In genomic region chr16:88289421-88290081, GRCm38 (mm10) we compare ENCODE assay signal across 9 mouse cellular contexts. TPM values are rescaled to one million over a fixed set of nuclear protein-coding genes. Genes with fewer than 3 reads are reported as not detected.
A peak's percentile ranks its signal among the peaks of the same experiment; 100 is the strongest.
DNase-seq lines count a peak whose midpoint lies in the region; ATAC-seq and TF ChIP-seq lines count a peak whose summit lies in the region.
"Had no signal": no experiment of that assay in that cellular context is flagged by ENCODE, and none has a peak within 500 bp of the region (broad histone marks: within the 10 kb centered on the region; RNA-seq: fewer than 3 reads in every experiment).

No protein-coding gene starts in this region.

- in situ Hi-C loops in ES-E14 (cut with MboI; ENCODE audit: low sequenced_read_pairs in 2 of 2, unreplicated experiment in 2 of 2): no loop called here

- H3K9ac ChIP-seq in heart, embryonic 14.5 days (ENCODE audit: low read length): no peak overlapping the region; the same call in 1 of the 2 replicates
- no peak overlapping the region for H3K9ac ChIP-seq in ES-E14 (ENCODE audit: insufficient read depth, low read depth, low read length, poor library complexity, severe bottlenecking)
- peak overlapping the region; percentile 59 for H3K9ac ChIP-seq in forebrain, embryonic 11.5 days (ENCODE audit: low read length)
- H3K9ac ChIP-seq in limb, embryonic 14.5 days (ENCODE audit: low read depth, low read length, severe bottlenecking): peak overlapping the region; percentile 5; the same call in 1 of the 2 replicates

- H3K4me2 ChIP-seq in heart, embryonic 14.5 days (ENCODE audit: low read length): peak overlapping the region; percentile 76
- peak overlapping the region; percentile 93 for H3K4me2 ChIP-seq in forebrain, embryonic 11.5 days (ENCODE audit: low read depth, low read length, severe bottlenecking)
- H3K4me2 ChIP-seq in limb, embryonic 14.5 days (replicated peaks; ENCODE audit: low read depth, low read length, severe bottlenecking): peak overlapping the region; percentile 85

- peaks cover 4 to 12% of the 10 kb centered on the region in 2 experiments; a peak in 3 of 4 replicates for H3K4me1 ChIP-seq in heart, embryonic 14.5 days (ENCODE audit: control insufficient read depth in 2 of 2, insufficient read depth in 2 of 2, low read length in 2 of 2)
- H3K4me1 ChIP-seq in ES-E14 (ENCODE audit: control insufficient read depth in 2 of 2, insufficient read depth in 2 of 2, low read length in 2 of 2, poor library complexity in 1 of 2): no peaks in the 10 kb centered on the region
- 0 out of 2 replicates have a peak, but pooled peaks cover 4% of the 10 kb centered on the region for H3K4me1 ChIP-seq in forebrain, embryonic 11.5 days (replicated peaks; ENCODE audit: control insufficient read depth, insufficient read depth, low read length)
- H3K4me1 ChIP-seq in limb, embryonic 14.5 days (ENCODE audit: control insufficient read depth, insufficient read depth, low read length): 0 out of 2 replicates have a peak, but pooled peaks cover 6% of the 10 kb centered on the region

- no peak overlapping the region for H3K27ac ChIP-seq in heart, embryonic 14.5 days (replicated peaks in 1 of 2; ENCODE audit: control insufficient read depth in 1 of 2, insufficient read depth in 1 of 2, low read depth in 2 of 2, low read length in 2 of 2)
- H3K27ac ChIP-seq in ES-E14 (ENCODE audit: insufficient read depth, low read depth, low read length, poor library complexity, severe bottlenecking): no peak overlapping the region
- H3K27ac ChIP-seq in forebrain, embryonic 11.5 days (ENCODE audit: low read depth, low read length): no peak overlapping the region
- H3K27ac ChIP-seq in limb, embryonic 14.5 days (replicated peaks; ENCODE audit: low read depth, low read length): no peak overlapping the region

- peak overlapping the region; percentile 40 to 46 for H3K4me3 ChIP-seq in heart, embryonic 14.5 days (ENCODE audit: control insufficient read depth in 1 of 2, insufficient read depth in 1 of 2, low read depth in 1 of 2, low read length in 2 of 2)
- H3K4me3 ChIP-seq in ES-E14 (ENCODE audit: insufficient read depth in 1 of 2, low read depth in 1 of 2, low read length in 2 of 2, poor library complexity in 1 of 2, severe bottlenecking in 1 of 2): peak overlapping the region; percentile 50 to 61
- peak overlapping the region; percentile 48 for H3K4me3 ChIP-seq in forebrain, embryonic 11.5 days (ENCODE audit: low read depth, low read length)
- peak overlapping the region; percentile 43 for H3K4me3 ChIP-seq in limb, embryonic 14.5 days (replicated peaks; ENCODE audit: low read length)

- no peak for ATAC-seq in heart, embryonic 14.5 days (ENCODE audit: insufficient number of reproducible peaks, insufficient read depth, low FRiP score, low read depth)
- peak; percentile 76 for ATAC-seq in forebrain, embryonic 11.5 days (replicated peaks; ENCODE audit: low FRiP score)
- ATAC-seq in limb, embryonic 14.5 days (ENCODE audit: low FRiP score, low read depth): peak; percentile 41; the same call in 1 of the 2 replicates

- H3K27me3 ChIP-seq in heart, embryonic 14.5 days (ENCODE audit: control insufficient read depth, insufficient read depth, low read length): peaks cover 46% of the 10 kb centered on the region
- peaks cover 10% of the 10 kb centered on the region; the same call in 1 of the 2 replicates for H3K27me3 ChIP-seq in forebrain, embryonic 11.5 days (ENCODE audit: control insufficient read depth, insufficient read depth, low read length)
- peaks cover 20% of the 10 kb centered on the region for H3K27me3 ChIP-seq in limb, embryonic 14.5 days (ENCODE audit: control insufficient read depth, insufficient read depth, low read length)

- H3K36me3 ChIP-seq in heart, embryonic 14.5 days (ENCODE audit: control insufficient read depth, insufficient read depth, low read length): no peaks in the 10 kb centered on the region
- H3K36me3 ChIP-seq in ES-E14 (ENCODE audit: control insufficient read depth, insufficient read depth, low read length, poor library complexity, severe bottlenecking): no peaks in the 10 kb centered on the region
- no peaks in the 10 kb centered on the region for H3K36me3 ChIP-seq in forebrain, embryonic 11.5 days (ENCODE audit: control insufficient read depth, insufficient read depth, low read length)
- H3K36me3 ChIP-seq in limb, embryonic 14.5 days (ENCODE audit: control insufficient read depth, insufficient read depth, low read length): no peaks in the 10 kb centered on the region
- H3K36me3 ChIP-seq: G1E had no signal

- H3K9me3 ChIP-seq in heart, embryonic 14.5 days (ENCODE audit: control insufficient read depth, low read length): no peaks in the 10 kb centered on the region
- H3K9me3 ChIP-seq in ES-E14 (ENCODE audit: control insufficient read depth, insufficient read depth, low read depth, low read length): no peaks in the 10 kb centered on the region
- no peaks in the 10 kb centered on the region for H3K9me3 ChIP-seq in forebrain, embryonic 11.5 days (ENCODE audit: control insufficient read depth, low read length)
- no peaks in the 10 kb centered on the region for H3K9me3 ChIP-seq in limb, embryonic 14.5 days (ENCODE audit: control insufficient read depth, low read length)

- WGBS in heart, embryonic 14.5 days: 1% methylated on average over 40 of the region's 40 CpGs
- under 1% methylated on average over 40 of the region's 40 CpGs for WGBS in forebrain, embryonic 11.5 days
- under 1% methylated on average over 35 of the region's 40 CpGs for WGBS in limb, embryonic 14.5 days

- no peak for TF ChIP-seq POLR2A in limb, embryonic 14.5 days (IDR thresholded peaks at IDR 0.05; ENCODE audit: borderline replicate concordance, extremely low read depth, insufficient read depth, insufficient read length)

- DNase-seq in heart, adult 9 months (ENCODE audit: low spot score in 2 of 2): no peak
- DNase-seq in ES-E14 (ENCODE audit: low read depth, low spot score) (peak; percentile 19), adipocyte (ENCODE audit: low spot score) (no peak)
- peak; percentile 67 for DNase-seq in forebrain, embryonic 11.5 days (ENCODE audit: low spot score)
- DNase-seq in limb, embryonic 14.5 days (ENCODE audit: low spot score): no peak
- DNase-seq in right cerebral cortex, postnatal 4 days: peak; percentile 16
- DNase-seq in adrenal gland, adult 18-20 months (ENCODE audit: low spot score in 2 of 2): no peak

TF ChIP-seq in ES-E14, 5 proteins besides CTCF, POLR2A, EP300 and RAD21:
- TF ChIP-seq CHD2 (IDR thresholded peaks at IDR 0.05; ENCODE audit: low read depth, low read length) (no peak), ZNF384 (IDR thresholded peaks at IDR 0.05; ENCODE audit: low read depth, low read length) (no peak), MAFK (IDR thresholded peaks at IDR 0.05; ENCODE audit: insufficient read depth, low read depth, low read length) (no peak), ZC3H11A (IDR thresholded peaks at IDR 0.05; ENCODE audit: borderline replicate concordance, low read depth, low read length) (no peak), HCFC1 (IDR thresholded peaks at IDR 0.05; ENCODE audit: borderline replicate concordance, insufficient read depth, low read length) (no peak)
TF ChIP-seq in ES-E14: peak in this region for 0.

RNA-seq across cellular contexts. Expression of gene Grik1, which starts 0.5 kb away (rescaled TPM):
- 0.15 and 0.31 TPM in 2 replicates for polyA plus RNA-seq in heart, embryonic 14.5 days (2014; fragmentation: Nextera tagmentation; extraction: Ambion mirVana)
- not detected in 2 replicates for total RNA-seq in ES-E14 (2012; rRNA removed)
- polyA plus RNA-seq in forebrain, embryonic 11.5 days (2014; fragmentation: Nextera tagmentation; extraction: Ambion mirVana): 1.4 and 1.8 TPM in 2 replicates
- polyA plus RNA-seq in limb, embryonic 14.5 days (2012; rRNA removed): 1.9 and 2.2 TPM in 2 replicates
- polyA plus RNA-seq in limb, embryonic 14.5 days (2014; fragmentation: Nextera tagmentation; extraction: Ambion mirVana): 1.8 and 2.4 TPM in 2 replicates
- total RNA-seq in adrenal gland, adult 18-20 months (2021): not detected
- polyA plus RNA-seq: G1E had no signal

Comparison
In these comparisons a context has a peak if more than half of its experiments do, and no peak if none do; other contexts are left out.
1. H3K9ac ChIP-seq: peak in forebrain, embryonic 11.5 days (single experiment) and limb, embryonic 14.5 days (single experiment); none in heart, embryonic 14.5 days (single experiment) and ES-E14 (single experiment).
2. DNase-seq: peak in ES-E14 (single experiment), forebrain, embryonic 11.5 days (single experiment) and right cerebral cortex, postnatal 4 days (single experiment); none in heart, adult 9 months (0 of 2), limb, embryonic 14.5 days (single experiment), adrenal gland, adult 18-20 months (0 of 2) and adipocyte (single experiment).
3. Peak in every context shown above with its lines, with median percentiles within 50 percentile points of each other: H3K4me2 ChIP-seq and H3K4me3 ChIP-seq.